Mouse (Mus musculus): ENCODE measurements at regions not wholly inside any gene's neighbourhood (a gene's known extent, or its start where the extent isn't known, plus 50 kb on each side); places are given as distances from the start of the nearest gene placed in this dataset.

DNA sequence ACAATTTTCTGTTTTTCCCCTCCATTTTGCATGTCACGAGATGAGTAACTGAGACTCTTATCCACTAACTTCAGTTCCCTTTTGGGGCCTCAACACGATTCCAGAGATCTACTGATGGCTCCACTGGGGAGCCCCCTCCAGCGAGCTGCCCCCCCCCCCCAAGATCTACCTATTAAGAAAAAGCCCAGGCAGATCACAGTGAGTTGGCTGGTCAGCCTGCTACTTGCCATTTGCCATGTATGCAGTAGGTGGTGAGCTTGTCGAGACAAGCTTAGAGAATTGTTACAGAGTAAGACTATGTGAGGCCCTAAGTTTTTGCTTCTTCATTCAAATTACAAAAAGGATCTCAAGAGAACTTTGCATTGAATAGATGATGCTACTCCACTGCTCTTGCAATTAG is 426.3 kb upstream of the Ubash3b start:
- no peak overlapping the region for H3K9ac ChIP-seq (replicated peaks)
- no peaks in the 10 kb centered on the region for H3K4me1 ChIP-seq (replicated peaks; ENCODE audit: control insufficient read depth in 2 of 2, insufficient read depth in 2 of 2, low read length in 1 of 2)
- no peaks in the 10 kb centered on the region for H3K27me3 ChIP-seq (ENCODE audit: control insufficient read depth, insufficient read depth, low read length)
- H3K4me3 ChIP-seq (ENCODE audit: insufficient read depth in 1 of 2, low read depth in 2 of 2, low read length in 2 of 2): no peak overlapping the region
- no peak for ATAC-seq (ENCODE audit: insufficient read depth)
- no peak overlapping the region for H3K27ac ChIP-seq
- no peak for DNase-seq (ENCODE audit: low read depth in 3 of 3, low spot score in 3 of 3)
- no peaks in the 10 kb centered on the region for H3K9me3 ChIP-seq (ENCODE audit: control insufficient read depth, low read length)
- 38% methylated on average over 4 of the region's 4 CpGs for WGBS (ENCODE audit: insufficient replicate concordance)
- H3K36me3 ChIP-seq (replicated peaks; ENCODE audit: control insufficient read depth, insufficient read depth, low read depth): no peaks in the 10 kb centered on the region
- no peak overlapping the region for H3K4me2 ChIP-seq (ENCODE audit: low read depth)
- TF ChIP-seq CTCF (IDR thresholded peaks at IDR 0.05; ENCODE audit: low read depth) (no peak), EP300 (IDR thresholded peaks at IDR 0.05; ENCODE audit: low read depth) (no peak)

DNA sequence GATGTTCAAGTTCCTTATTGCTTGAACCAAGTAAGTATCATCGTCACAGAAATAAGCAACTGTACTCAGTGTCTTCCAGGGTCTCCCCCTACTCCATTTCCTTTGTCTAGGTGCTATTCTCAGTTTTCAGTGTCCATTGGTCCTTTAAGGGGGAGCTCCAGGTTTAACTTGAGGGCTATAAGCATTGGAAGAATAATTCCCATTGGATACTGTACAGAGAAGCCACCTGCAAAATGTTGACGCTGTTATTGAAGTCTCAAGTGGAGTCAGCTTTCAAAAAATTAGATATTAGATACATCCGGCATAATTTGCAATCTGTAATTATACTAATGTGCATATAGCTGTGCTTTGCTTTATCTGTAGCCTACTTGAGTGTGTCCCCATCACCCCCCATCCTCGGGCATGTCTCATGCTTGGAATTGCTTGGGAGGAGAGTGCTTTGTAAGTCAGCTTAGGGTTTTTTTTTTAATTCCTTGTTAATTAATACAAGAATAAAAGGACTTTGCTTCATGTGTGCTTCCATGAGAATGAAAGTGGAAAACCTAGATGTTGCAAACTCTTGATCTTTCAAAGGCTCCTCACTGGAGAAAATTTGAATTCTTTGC is 425.6 kb upstream of the Ubash3b start:
- H3K4me1 ChIP-seq (replicated peaks; ENCODE audit: control insufficient read depth in 2 of 2, insufficient read depth in 2 of 2, low read length in 1 of 2): no peaks in the 10 kb centered on the region
- no peak overlapping the region for H3K4me2 ChIP-seq (ENCODE audit: low read depth)
- TF ChIP-seq CTCF (IDR thresholded peaks at IDR 0.05; ENCODE audit: low read depth) (no peak), EP300 (IDR thresholded peaks at IDR 0.05; ENCODE audit: low read depth) (no peak)
- ATAC-seq (ENCODE audit: insufficient read depth) (no peak), DNase-seq (ENCODE audit: low read depth in 3 of 3, low spot score in 3 of 3) (no peak)
- H3K27me3 ChIP-seq (ENCODE audit: control insufficient read depth, insufficient read depth, low read length): no peaks in the 10 kb centered on the region; the same call in 1 of the 2 replicates
- H3K4me3 ChIP-seq (ENCODE audit: insufficient read depth in 1 of 2, low read depth in 2 of 2, low read length in 2 of 2): no peak overlapping the region
- no peak overlapping the region for H3K27ac ChIP-seq
- WGBS (ENCODE audit: insufficient replicate concordance): 56% methylated on average over 4 of the region's 4 CpGs
- H3K9me3 ChIP-seq (ENCODE audit: control insufficient read depth, low read length): no peaks in the 10 kb centered on the region
- no peak overlapping the region for H3K9ac ChIP-seq (replicated peaks)
- H3K36me3 ChIP-seq (replicated peaks; ENCODE audit: control insufficient read depth, insufficient read depth, low read depth): no peaks in the 10 kb centered on the region

- DNase-seq (ENCODE audit: low read depth in 3 of 3, low spot score in 3 of 3) (no peak), ATAC-seq (ENCODE audit: insufficient read depth) (no peak)
- H3K9me3 ChIP-seq (ENCODE audit: control insufficient read depth, low read length): no peaks in the 10 kb centered on the region
- no peak overlapping the region for H3K27ac ChIP-seq
- H3K4me2 ChIP-seq (ENCODE audit: low read depth): no peak overlapping the region
- H3K4me3 ChIP-seq (ENCODE audit: insufficient read depth in 1 of 2, low read depth in 2 of 2, low read length in 2 of 2): no peak overlapping the region
- TF ChIP-seq EP300 (IDR thresholded peaks at IDR 0.05; ENCODE audit: low read depth): no peak
- TF ChIP-seq CTCF (IDR thresholded peaks at IDR 0.05; ENCODE audit: low read depth): no peak
- WGBS (ENCODE audit: insufficient replicate concordance): 72% methylated on average over 7 of the region's 7 CpGs
- no peaks in the 10 kb centered on the region for H3K36me3 ChIP-seq (replicated peaks; ENCODE audit: control insufficient read depth, insufficient read depth, low read depth)
- H3K9ac ChIP-seq (replicated peaks): no peak overlapping the region
- no peaks in the 10 kb centered on the region; the same call in 1 of the 2 replicates for H3K27me3 ChIP-seq (ENCODE audit: control insufficient read depth, insufficient read depth, low read length)
- H3K4me1 ChIP-seq (replicated peaks; ENCODE audit: control insufficient read depth in 2 of 2, insufficient read depth in 2 of 2, low read length in 1 of 2): no peaks in the 10 kb centered on the region
These were observed 424.8 kb upstream of the Ubash3b start for GRCm38 (mm10) chr9:41586291-41586690.

- no peaks in the 10 kb centered on the region; the same call in 1 of the 2 replicates for H3K27me3 ChIP-seq (ENCODE audit: control insufficient read depth, insufficient read depth, low read length)
- no peaks in the 10 kb centered on the region for H3K9me3 ChIP-seq (ENCODE audit: control insufficient read depth, low read length)
- no peak overlapping the region for H3K4me3 ChIP-seq (ENCODE audit: insufficient read depth in 1 of 2, low read depth in 2 of 2, low read length in 2 of 2)
- DNase-seq (ENCODE audit: low read depth in 3 of 3, low spot score in 3 of 3): no peak
- H3K4me2 ChIP-seq (ENCODE audit: low read depth): no peak overlapping the region
- TF ChIP-seq CTCF (IDR thresholded peaks at IDR 0.05; ENCODE audit: low read depth): no peak
- no peak for TF ChIP-seq EP300 (IDR thresholded peaks at IDR 0.05; ENCODE audit: low read depth)
- H3K4me1 ChIP-seq (replicated peaks; ENCODE audit: control insufficient read depth in 2 of 2, insufficient read depth in 2 of 2, low read length in 1 of 2): no peaks in the 10 kb centered on the region
- no peak for ATAC-seq (ENCODE audit: insufficient read depth)
- no peak overlapping the region for H3K9ac ChIP-seq (replicated peaks)
- no peaks in the 10 kb centered on the region for H3K36me3 ChIP-seq (replicated peaks; ENCODE audit: control insufficient read depth, insufficient read depth, low read depth)
- no peak overlapping the region for H3K27ac ChIP-seq
- 52% methylated on average over 5 of the region's 5 CpGs for WGBS (ENCODE audit: insufficient replicate concordance)
These were observed 424.3 kb upstream of the Ubash3b start for GRCm38 (mm10) chr9:41585771-41586170.

DNA sequence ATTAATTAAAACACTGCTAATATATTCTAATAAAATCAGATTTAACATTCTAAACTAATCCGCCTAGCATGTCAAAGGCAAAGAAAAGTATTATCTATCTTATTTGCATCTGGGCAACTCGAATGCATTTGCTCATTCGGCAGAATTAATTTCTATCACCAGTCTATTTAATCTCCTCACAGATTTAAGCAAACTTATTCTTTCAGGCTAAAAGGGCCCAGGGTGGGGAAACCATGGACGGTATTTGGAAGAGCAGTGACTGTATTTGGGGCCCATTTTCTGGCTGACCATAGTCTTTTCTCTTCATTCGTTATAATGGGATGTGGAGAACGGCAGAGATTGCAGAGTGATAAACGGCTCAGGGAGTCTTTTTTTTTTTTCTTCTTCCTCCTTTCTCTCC is 423.5 kb upstream of the Ubash3b start:
- H3K4me2 ChIP-seq (ENCODE audit: low read depth): no peak overlapping the region
- no peaks in the 10 kb centered on the region for H3K36me3 ChIP-seq (replicated peaks; ENCODE audit: control insufficient read depth, insufficient read depth, low read depth)
- no peak overlapping the region for H3K9ac ChIP-seq (replicated peaks)
- H3K4me3 ChIP-seq (ENCODE audit: insufficient read depth in 1 of 2, low read depth in 2 of 2, low read length in 2 of 2): no peak overlapping the region
- no peak for TF ChIP-seq CTCF (IDR thresholded peaks at IDR 0.05; ENCODE audit: low read depth)
- no peak for TF ChIP-seq EP300 (IDR thresholded peaks at IDR 0.05; ENCODE audit: low read depth)
- DNase-seq (ENCODE audit: low read depth in 3 of 3, low spot score in 3 of 3) (no peak), ATAC-seq (ENCODE audit: insufficient read depth) (no peak)
- no peaks in the 10 kb centered on the region for H3K9me3 ChIP-seq (ENCODE audit: control insufficient read depth, low read length)
- WGBS (ENCODE audit: insufficient replicate concordance): 43% methylated on average over 7 of the region's 7 CpGs
- H3K27me3 ChIP-seq (ENCODE audit: control insufficient read depth, insufficient read depth, low read length): no peaks in the 10 kb centered on the region; the same call in 1 of the 2 replicates
- H3K27ac ChIP-seq: no peak overlapping the region
- H3K4me1 ChIP-seq (replicated peaks; ENCODE audit: control insufficient read depth in 2 of 2, insufficient read depth in 2 of 2, low read length in 1 of 2): no peaks in the 10 kb centered on the region

Measured in liver, embryonic 14.5 days (tissue).